Mouse (Mus musculus) C2C12 (cell line): ENCODE data around the gene Tmem198.

ENCODE experiments used
- CEBPB ChIP-seq: IDR thresholded peaks from one replicate; pipeline ENCODE4 v1.6.1; 2011; ENCODE audit warnings: low read depth, mild to moderate bottlenecking, control low read depth, moderate library complexity
- CTCF ChIP-seq: IDR thresholded peaks from one replicate; pipeline ENCODE4 v1.5.1; 2011; ENCODE audit not compliant: control insufficient read depth, insufficient read depth, insufficient read length
- MAX ChIP-seq: IDR thresholded peaks from one replicate; pipeline ENCODE4 v1.6.1; 2011; ENCODE audit warnings: mild to moderate bottlenecking, control low read depth
- MYOD1 ChIP-seq: IDR thresholded peaks from one replicate; pipeline ENCODE4 v1.6.1; 2011; ENCODE audit warnings: low read depth; ENCODE audit not compliant: control insufficient read depth, insufficient read length
- MYOG ChIP-seq: IDR thresholded peaks from one replicate; pipeline ENCODE4 v1.6.1; 2011; ENCODE audit not compliant: control insufficient read depth, insufficient read length; ENCODE audit errors: extremely low read depth
- USF1 ChIP-seq: IDR thresholded peaks from one replicate; pipeline ENCODE4 v1.6.1; 2011; ENCODE audit warnings: low read depth, mild to moderate bottlenecking, control low read depth, moderate library complexity

GRCm38 (mm10) chr1:75450314-75451005, 28.9 kb upstream of the Tmem198 start, which contains the start of gene Asic4:
- TF ChIP-seq CTCF (no peak), MAX (no peak), USF1 (no peak), MYOD1 (peak; percentile 23), CEBPB (no peak), MYOG (no peak)
